Mouse (Mus musculus): ENCODE measurements around the gene Cacna1i. TPM values are rescaled to one million over a fixed set of nuclear protein-coding genes. Genes with fewer than 3 reads are reported as not detected.

Gene Cacna1i
- total RNA-seq, 1 experiment from 2014 or later, result 0.63 TPM

DNA sequence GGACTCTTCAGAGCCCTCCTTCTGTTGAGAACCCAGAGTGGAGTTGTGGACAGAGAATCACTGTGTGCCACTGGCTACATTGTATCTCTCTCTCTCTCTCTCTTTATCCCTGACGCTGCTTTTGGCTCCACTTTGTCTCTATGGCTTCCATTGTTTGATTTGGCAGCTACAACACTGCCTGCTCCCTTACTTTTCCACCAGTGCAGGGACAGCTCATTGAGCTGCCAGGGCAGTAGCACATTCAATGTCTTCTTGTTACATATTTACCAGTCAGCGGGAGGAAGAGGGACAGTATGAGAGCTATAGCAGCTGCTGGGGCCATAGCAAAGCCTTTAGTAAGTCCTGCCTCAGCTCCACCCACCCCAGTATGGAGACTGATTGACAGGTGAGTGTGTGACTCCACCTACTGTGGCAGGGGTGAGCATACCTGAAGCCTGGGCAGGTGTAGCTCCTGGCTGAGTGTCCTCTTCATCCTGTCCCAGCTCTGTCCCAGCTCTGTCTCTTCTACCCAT, 114.4 kb downstream of the Cacna1i start:
- DNase-seq, result no peak

GRCm38 (mm10) chr15:80401980-80402379, 114.9 kb downstream of the Cacna1i start:
- DNase-seq, result no peak

GRCm38 (mm10) chr15:80407873-80408272, 120.8 kb downstream of the Cacna1i start:
- DNase-seq, result peak; percentile 50

GRCm38 (mm10) chr15:80410661-80411060, 123.6 kb downstream of the Cacna1i start:
- DNase-seq, result no peak

GRCm38 (mm10) chr15:80413070-80413469, 126.0 kb downstream of the Cacna1i start:
- no peak for DNase-seq

DNA sequence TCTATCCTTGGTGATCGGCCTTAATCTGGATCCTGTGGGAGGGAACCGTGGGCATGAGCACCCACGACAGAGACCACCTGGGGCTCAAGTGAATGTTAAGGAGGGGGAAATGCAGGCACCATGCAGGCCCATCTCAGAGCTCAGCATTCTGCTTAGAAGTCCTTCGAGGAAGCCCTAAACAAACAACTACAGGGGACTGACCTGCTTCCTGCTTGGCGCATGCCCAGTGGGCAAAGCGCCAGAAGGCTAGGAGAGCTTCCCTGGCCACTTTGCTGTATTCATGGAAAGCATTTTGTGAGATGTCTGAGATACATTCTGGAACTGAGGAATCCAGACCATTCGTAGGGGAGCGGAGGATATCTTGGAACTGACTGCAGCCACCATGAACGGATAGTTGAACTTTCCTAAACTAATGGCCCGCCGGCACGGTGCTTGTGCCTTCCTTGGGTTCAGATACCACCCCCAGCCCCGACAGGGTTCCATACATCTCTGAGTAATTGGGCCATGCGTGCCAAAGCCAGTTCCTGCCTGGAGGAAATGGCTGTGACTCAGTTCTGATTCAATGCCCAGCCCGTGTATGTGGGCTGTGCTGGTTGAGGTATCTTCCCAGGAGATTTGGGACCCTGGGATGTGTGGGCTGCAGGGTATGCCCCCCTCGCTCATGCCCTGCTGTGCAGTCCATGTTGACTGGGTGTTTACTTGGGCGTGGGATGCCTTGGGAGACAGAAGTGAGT, 127.1 kb downstream of the Cacna1i start:
- peak; percentile 55 for DNase-seq

- no peak for DNase-seq
Observed at GRCm38 (mm10) chr15:80415132-80415531, 128.1 kb downstream of the Cacna1i start.

- peak; percentile 67 for DNase-seq
Observed at GRCm38 (mm10) chr15:80417066-80417465, 130.0 kb downstream of the Cacna1i start.

DNA sequence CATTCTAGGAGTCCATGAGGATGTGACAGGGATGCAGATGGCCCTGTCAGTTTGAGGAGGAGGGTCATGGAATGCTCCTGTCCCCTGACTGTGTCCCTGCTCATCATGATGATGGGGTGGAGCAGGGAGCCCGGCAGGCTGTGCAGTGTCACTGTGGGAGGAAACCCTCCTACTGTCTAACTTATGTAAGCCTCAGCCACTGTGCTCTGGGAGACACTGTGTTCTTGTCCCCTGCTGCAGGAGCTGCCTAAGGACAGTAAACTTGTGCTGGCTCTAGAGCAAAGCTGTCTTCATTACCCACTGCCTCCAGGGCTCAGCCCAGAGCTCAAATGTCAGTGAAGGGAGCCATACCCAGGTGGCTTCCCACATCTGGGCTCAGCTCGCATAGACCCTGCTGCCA, 131.1 kb downstream of the Cacna1i start:
- DNase-seq, result no peak

GRCm38 (mm10) chr15:80430324-80430723, 143.3 kb downstream of the Cacna1i start:
- no peak for DNase-seq

DNA sequence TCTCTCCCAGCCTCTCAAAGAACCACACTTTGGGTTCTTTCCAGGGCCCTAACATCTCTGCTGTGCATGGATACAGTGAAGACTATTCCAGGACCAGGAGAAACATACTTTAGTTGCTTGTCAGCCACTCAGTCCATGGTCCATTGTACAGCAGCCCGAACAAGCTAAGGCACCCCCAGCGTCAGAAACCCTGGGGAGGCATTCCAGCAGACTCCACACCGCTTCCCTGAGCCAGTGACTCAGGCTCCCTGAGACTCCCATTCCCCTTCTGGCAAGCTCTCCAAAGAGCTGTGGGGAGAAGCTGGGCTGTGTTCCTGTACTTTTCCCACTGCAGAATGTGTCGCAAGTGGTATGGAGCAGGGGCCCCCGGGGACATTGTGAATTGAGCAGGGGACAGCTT, 149.9 kb downstream of the Cacna1i start:
- DNase-seq, result no peak

- DNase-seq, result no peak
Observed at GRCm38 (mm10) chr15:80437996-80438395, 151.0 kb downstream of the Cacna1i start.

DNA sequence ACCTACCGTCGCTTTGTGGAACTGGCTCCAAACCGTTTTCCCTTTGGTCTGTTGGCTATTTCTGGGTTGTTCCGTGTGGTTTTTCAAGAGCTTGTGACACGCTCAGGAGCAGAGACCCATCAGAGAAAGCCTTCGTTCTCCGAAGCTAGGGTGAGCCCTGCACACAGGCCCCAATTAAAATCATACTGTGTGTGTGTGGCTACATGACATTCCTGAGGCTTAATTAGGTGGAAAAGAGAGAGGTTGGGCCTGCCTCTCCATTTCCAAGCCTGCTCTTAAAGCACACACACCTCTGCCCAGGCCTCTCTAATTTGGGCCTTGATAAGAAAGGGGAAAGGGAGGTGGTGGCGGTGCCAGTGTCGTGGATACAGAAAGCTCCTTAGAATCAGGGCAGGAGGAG, 151.4 kb downstream of the Cacna1i start:
- DNase-seq, result no peak

DNA sequence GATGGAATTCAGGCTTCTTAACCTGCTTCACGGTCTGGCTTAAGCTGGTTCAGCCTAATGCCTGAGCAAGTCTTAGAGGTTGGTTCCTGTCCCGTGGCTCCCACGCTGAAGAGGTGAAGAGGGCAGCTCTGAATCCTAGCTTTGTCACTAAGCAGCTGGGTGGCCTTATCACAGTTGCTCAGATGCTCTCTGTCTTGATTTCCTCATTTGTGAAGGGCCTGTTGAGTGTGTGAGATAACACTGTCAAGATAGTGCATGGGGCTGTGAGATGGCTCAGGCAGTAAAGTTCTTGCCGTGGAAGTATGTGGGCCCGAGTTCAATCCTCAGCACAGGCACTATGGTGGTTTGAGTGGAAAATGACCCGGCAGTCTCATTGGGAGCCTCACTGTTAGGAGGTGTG, 153.2 kb downstream of the Cacna1i start:
- no peak for DNase-seq

- DNase-seq, result no peak
Observed at GRCm38 (mm10) chr15:80445956-80446687, 159.1 kb downstream of the Cacna1i start.

Other genes with a start within 250 kb of the Cacna1i start
- gene Syngr1, start 195.9 kb upstream of the Cacna1i start, total RNA-seq (2021), result 28.5 and 29.8 TPM in 2 replicates
- 594 and 691 TPM in 2 replicates for gene Rpl3, start 195.4 kb upstream of the Cacna1i start, total RNA-seq (2021)
- 14.6 and 23.0 TPM in 2 replicates for gene Tab1, start 154.1 kb upstream of the Cacna1i start, total RNA-seq (2021)
- gene Mgat3, start 113.5 kb upstream of the Cacna1i start, total RNA-seq (2021), result 6.6 and 7.6 TPM in 2 replicates
- 42.3 and 48.6 TPM in 2 replicates for gene Mief1, start 53.2 kb upstream of the Cacna1i start, total RNA-seq (2021)
- 7.2 and 15.4 TPM in 2 replicates for gene AC140267.1, start 51.4 kb upstream of the Cacna1i start, total RNA-seq (2021)
- 195 TPM in 2 replicates for gene Atf4, start 32.1 kb upstream of the Cacna1i start, total RNA-seq (2021)
- 34.7 and 35.1 TPM in 2 replicates for gene Rps19bp1, start 22.9 kb upstream of the Cacna1i start, total RNA-seq (2021)